Mouse (Mus musculus): ENCODE results near the gene Gm10190. TPM values are rescaled to one million over a fixed set of nuclear protein-coding genes. Genes with fewer than 3 reads are reported as not detected.
A peak's percentile ranks its signal among the peaks of the same experiment; 100 is the strongest.
"Not testable (repeated sequence)": the region's sequence is repeated elsewhere in the genome, so short reads cannot be mapped to it uniquely, and the experiment has no call there.

Gene Gm10190
- polyA plus RNA-seq (2012; ENCODE audit: insufficient read depth, insufficient read length, missing spikeins) = not detected in 2 replicates

DNA sequence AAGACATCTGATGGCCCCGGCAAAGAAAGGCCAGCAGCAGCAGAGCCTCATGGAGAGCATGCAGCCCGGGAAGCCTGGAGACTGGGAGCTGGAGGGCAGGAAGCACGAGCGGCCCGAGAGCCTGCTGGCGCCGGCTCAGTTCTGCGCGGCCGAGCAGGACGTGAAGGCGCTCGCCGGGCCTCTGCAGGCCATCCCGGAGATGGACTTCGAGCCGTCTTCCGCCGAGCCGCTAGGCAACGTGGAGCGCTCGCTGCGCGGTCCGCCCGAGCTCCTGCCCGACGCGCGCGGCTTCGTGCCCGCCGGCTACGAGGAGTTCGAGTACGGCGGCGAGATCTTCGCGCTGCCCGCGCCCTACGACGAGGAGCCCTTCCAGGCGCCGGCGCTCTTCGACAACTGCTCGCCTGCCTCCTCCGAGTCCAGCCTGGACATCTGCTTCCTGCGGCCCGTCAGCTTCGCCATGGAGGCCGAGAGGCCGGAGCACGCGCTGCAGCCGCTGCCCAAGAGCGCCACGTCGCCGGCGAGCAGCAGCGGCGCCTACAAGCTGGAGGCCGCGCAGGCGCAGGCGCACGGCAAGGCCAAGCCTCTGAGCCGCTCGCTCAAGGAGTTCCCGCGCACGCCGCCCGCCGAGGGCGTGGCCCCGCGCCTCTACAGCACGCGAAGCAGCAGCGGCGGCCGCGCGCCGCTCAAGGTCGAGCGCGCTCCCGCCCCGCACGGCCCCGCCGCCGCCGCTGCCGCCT lies at the start of gene Gm10190:
Gm10190 (minus strand) TSS at position 553 of the 737 bp plus-strand sequence.
- no peak for TF ChIP-seq POLR2A (IDR thresholded peaks at IDR 0.05; ENCODE audit: borderline replicate concordance, low read depth, low read length)
- TF ChIP-seq CTCF (IDR thresholded peaks at IDR 0.05; ENCODE audit: low read depth, low read length) = no peak
- H3K27ac ChIP-seq (ENCODE audit: insufficient read depth, low read depth, low read length) = no peak within 1 kb of the TSS
- no peaks in the 10 kb centered on the region for H3K4me1 ChIP-seq (ENCODE audit: control insufficient read depth, insufficient read depth, low read length)
- peak within 1 kb of the TSS; percentile 54 for H3K4me3 ChIP-seq (ENCODE audit: insufficient read depth, low read length)

- no peaks in the 10 kb centered on the region for H3K4me1 ChIP-seq (ENCODE audit: control insufficient read depth, insufficient read depth, low read length)
- no peak overlapping the region for H3K4me3 ChIP-seq (ENCODE audit: insufficient read depth, low read length)
- no peak overlapping the region for H3K27ac ChIP-seq (ENCODE audit: insufficient read depth, low read depth, low read length)
- no peak for TF ChIP-seq POLR2A (IDR thresholded peaks at IDR 0.05; ENCODE audit: borderline replicate concordance, low read depth, low read length)
- no peak for TF ChIP-seq CTCF (IDR thresholded peaks at IDR 0.05; ENCODE audit: low read depth, low read length)
Observed at GRCm38 (mm10) chr17:80420998-80421397, 47.7 kb upstream of the Gm10190 start.

- Histone ChIP-seq H3K27ac (ENCODE audit: insufficient read depth, low read depth, low read length) (no peak overlapping the region), H3K4me3 (ENCODE audit: insufficient read depth, low read length) (no peak overlapping the region), H3K4me1 (ENCODE audit: control insufficient read depth, insufficient read depth, low read length) (no peaks in the 10 kb centered on the region)
- TF ChIP-seq CTCF (IDR thresholded peaks at IDR 0.05; ENCODE audit: low read depth, low read length) = no peak
- TF ChIP-seq POLR2A (IDR thresholded peaks at IDR 0.05; ENCODE audit: borderline replicate concordance, low read depth, low read length) = no peak
Observed at GRCm38 (mm10) chr17:80418572-80419210, 45.4 kb upstream of the Gm10190 start.

- Histone ChIP-seq H3K4me3 (ENCODE audit: insufficient read depth, low read length) (no peak overlapping the region), H3K27ac (ENCODE audit: insufficient read depth, low read depth, low read length) (no peak overlapping the region), H3K4me1 (ENCODE audit: control insufficient read depth, insufficient read depth, low read length) (no peaks in the 10 kb centered on the region)
- TF ChIP-seq POLR2A (IDR thresholded peaks at IDR 0.05; ENCODE audit: borderline replicate concordance, low read depth, low read length) = no peak
- no peak for TF ChIP-seq CTCF (IDR thresholded peaks at IDR 0.05; ENCODE audit: low read depth, low read length)
Observed at GRCm38 (mm10) chr17:80411182-80411581, 37.8 kb upstream of the Gm10190 start.

GRCm38 (mm10) chr17:80398243-80398642 lies 24.9 kb upstream of the Gm10190 start:
- no peaks in the 10 kb centered on the region for H3K4me1 ChIP-seq (ENCODE audit: control insufficient read depth, insufficient read depth, low read length)
- H3K4me3 ChIP-seq (ENCODE audit: insufficient read depth, low read length) = no peak overlapping the region
- TF ChIP-seq CTCF (IDR thresholded peaks at IDR 0.05; ENCODE audit: low read depth, low read length) (no peak), POLR2A (IDR thresholded peaks at IDR 0.05; ENCODE audit: borderline replicate concordance, low read depth, low read length) (no peak)
- no peak overlapping the region for H3K27ac ChIP-seq (ENCODE audit: insufficient read depth, low read depth, low read length)

GRCm38 (mm10) chr17:80391423-80392403 lies 18.4 kb upstream of the Gm10190 start:
- peak overlapping the region; percentile 69 for H3K4me3 ChIP-seq (ENCODE audit: insufficient read depth, low read length)
- H3K27ac ChIP-seq (ENCODE audit: insufficient read depth, low read depth, low read length) = no peak overlapping the region
- peaks cover 2% of the 10 kb centered on the region; the same call in 1 of the 2 replicates for H3K4me1 ChIP-seq (ENCODE audit: control insufficient read depth, insufficient read depth, low read length)
- TF ChIP-seq POLR2A (IDR thresholded peaks at IDR 0.05; ENCODE audit: borderline replicate concordance, low read depth, low read length) (no peak), CTCF (IDR thresholded peaks at IDR 0.05; ENCODE audit: low read depth, low read length) (no peak)

DNA sequence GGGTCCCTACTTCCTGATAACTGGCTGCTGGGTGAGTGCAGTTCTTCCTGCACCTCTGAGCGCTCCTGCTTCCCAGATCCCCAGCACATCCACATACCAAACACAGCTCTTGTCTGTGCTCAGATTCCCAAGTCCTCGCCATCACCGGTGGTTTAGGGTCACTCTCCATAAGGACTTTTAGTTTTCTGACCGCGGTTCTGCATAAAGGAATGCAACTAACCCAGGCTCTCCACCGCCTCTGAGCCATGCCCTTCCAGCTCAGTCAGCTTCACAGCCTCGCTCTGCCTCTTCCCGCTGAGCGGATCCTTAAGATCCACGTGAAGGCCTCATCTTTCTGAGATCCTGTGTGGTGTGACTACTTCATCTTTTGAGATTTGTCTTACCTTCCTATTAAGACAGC lies 16.7 kb upstream of the Gm10190 start:
- Histone ChIP-seq H3K27ac (ENCODE audit: insufficient read depth, low read depth, low read length) (no peak overlapping the region), H3K4me3 (ENCODE audit: insufficient read depth, low read length) (no peak overlapping the region), H3K4me1 (ENCODE audit: control insufficient read depth, insufficient read depth, low read length) (peaks cover 2% of the 10 kb centered on the region; the same call in 1 of the 2 replicates)
- TF ChIP-seq POLR2A (IDR thresholded peaks at IDR 0.05; ENCODE audit: borderline replicate concordance, low read depth, low read length) = no peak
- no peak for TF ChIP-seq CTCF (IDR thresholded peaks at IDR 0.05; ENCODE audit: low read depth, low read length)

DNA sequence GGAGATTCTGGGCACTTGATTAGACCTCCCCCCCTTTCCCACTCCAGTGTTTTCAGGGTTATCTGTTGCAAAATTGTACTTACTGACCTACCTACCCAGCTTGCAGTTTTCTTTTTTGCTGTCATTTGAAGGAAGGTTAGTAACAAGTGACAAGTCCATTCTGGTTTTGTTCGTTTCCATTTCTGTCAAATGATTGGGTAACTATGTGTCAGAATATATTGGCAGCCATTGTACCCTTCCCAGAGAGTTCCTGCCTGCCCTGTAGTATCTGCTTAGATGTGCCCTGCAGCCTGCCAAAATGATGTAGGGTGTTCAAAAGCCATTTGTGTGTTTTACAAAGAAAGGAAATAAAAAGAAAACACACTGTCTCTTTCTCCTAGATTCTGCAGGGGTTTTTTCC lies 12.3 kb upstream of the Gm10190 start:
- Histone ChIP-seq H3K4me3 (ENCODE audit: insufficient read depth, low read length) (no peak overlapping the region), H3K4me1 (ENCODE audit: control insufficient read depth, insufficient read depth, low read length) (no peaks in the 10 kb centered on the region; the same call in 1 of the 2 replicates), H3K27ac (ENCODE audit: insufficient read depth, low read depth, low read length) (no peak overlapping the region)
- TF ChIP-seq POLR2A (IDR thresholded peaks at IDR 0.05; ENCODE audit: borderline replicate concordance, low read depth, low read length) (no peak), CTCF (IDR thresholded peaks at IDR 0.05; ENCODE audit: low read depth, low read length) (no peak)

DNA sequence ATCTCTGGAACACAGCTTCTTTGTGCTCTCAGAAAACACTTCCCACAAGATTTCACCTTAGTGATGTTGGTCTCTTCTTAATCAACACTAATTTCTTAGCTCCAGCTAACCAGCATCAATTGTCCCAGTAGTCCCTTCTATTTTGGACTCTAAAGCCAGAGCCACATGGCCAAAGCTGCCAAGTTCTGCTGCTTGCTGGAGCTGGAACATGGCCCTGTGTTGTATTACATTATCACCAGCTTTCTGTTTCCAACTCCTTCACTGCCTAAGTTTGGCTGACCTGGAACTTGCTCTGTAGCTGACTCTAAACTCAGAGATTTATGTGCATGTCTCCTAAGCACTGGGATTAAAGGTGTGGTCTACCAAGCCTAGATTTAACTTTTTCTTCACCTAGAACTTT lies 5.0 kb upstream of the Gm10190 start:
- not testable (repeated sequence) for H3K4me1 ChIP-seq (ENCODE audit: control insufficient read depth, insufficient read depth, low read length); H3K4me3 ChIP-seq (ENCODE audit: insufficient read depth, low read length); H3K27ac ChIP-seq (ENCODE audit: insufficient read depth, low read depth, low read length)

Measured in bone marrow macrophage, adult 2 months (primary cell).